Mouse (Mus musculus) 3T3-L1 (cell line): Measurements from ENCODE around the gene Wdr66.

Source experiments
- DNase-seq: peaks from one replicate; pipeline ENCODE4 v3.0.0-alpha.2; 2015; ENCODE audit warnings: low read depth, low spot score

Gene Wdr66

DNA sequence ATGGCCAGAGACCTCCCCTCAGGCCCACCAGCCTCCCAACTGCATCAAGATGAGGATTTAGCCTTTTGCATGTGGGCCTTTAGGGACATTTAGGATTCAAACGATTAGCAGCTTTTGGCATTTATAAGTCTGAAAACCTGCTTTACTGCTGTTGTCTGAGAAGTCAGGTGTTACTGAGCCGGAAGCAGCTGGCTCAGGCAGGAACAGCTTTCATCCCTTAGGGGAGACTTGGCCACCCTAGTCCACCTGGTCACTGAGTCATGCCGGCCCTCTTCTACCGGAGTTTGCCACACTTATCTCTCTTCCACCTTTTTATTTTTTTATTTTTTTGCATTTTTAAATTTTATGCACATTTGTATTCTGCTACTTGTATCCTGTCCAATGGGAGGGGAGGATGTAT, 105.4 kb downstream of the Wdr66 start:
- no peak for DNase-seq

DNA sequence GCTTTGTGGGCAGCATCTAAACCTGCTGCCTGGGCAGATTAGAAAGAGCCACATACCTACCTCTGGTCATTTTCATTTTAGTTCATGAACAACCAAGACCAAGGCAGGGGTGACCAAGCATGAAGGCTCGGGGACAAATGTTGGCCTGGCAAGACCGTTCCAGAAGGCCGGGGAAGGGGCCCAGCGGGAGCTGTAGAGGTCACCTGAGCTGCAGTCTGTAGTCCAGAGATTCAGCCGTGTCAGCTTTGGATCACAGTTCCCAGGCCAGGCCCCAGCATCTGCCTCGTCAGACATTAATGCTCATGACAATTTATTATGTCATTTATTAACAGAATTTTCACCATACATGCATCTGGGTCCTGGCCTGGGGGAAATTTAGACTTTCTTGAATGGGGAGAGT, 107.5 kb downstream of the Wdr66 start:
- no peak for DNase-seq

DNA sequence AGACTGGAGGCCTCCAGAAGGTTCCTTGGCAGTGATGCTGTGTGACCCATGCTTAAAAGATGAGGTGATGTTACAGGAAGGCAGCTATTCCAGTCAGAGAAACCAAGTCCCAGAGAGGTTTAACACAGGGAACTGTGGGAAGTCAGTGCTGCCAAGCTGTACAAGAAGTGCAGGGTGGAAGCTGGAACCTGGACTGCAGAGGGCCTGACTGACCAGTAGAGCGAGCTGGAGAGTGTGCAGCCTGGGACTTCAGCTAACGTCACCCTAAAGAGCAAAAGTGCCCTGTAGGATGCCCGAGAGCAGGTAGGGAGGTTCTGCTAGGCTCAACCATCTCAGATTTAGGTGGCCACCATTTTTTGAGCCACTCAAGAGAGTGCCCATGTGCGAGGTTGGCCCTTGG, 111.0 kb downstream of the Wdr66 start:
- DNase-seq: no peak

DNA sequence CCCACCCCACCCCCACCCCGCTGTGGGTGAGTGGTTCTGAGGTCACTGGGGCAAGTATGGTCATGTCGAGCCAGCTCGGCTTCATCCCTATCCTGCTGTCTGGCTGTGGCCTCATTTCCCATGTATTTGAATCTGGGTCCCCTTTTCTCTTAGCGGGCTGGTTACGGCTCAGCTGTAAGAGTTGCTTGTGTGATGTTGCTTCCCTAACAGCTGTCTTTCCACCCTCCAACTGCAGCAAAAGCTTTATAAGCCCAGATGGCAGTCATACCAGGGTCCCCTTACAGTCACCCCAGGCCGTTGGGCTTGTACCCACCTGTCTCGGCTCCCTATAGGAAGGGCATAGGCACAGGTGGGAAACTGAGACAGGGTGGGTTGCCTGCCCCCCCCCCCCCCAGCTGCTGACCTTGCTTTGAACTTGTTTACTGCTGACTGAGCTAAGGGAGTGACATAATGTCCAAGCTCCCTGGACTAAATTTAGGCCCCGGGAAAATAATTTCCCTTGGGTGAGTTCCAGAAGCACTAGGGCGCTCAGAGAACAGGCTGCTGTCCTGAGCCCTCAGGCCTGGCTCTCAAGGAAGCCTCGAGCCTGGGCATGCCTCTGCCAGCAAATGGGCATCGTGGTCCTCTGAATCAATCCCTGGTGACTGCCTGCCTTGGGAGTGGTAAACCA, 112.5 kb downstream of the Wdr66 start:
- no peak for DNase-seq

DNA sequence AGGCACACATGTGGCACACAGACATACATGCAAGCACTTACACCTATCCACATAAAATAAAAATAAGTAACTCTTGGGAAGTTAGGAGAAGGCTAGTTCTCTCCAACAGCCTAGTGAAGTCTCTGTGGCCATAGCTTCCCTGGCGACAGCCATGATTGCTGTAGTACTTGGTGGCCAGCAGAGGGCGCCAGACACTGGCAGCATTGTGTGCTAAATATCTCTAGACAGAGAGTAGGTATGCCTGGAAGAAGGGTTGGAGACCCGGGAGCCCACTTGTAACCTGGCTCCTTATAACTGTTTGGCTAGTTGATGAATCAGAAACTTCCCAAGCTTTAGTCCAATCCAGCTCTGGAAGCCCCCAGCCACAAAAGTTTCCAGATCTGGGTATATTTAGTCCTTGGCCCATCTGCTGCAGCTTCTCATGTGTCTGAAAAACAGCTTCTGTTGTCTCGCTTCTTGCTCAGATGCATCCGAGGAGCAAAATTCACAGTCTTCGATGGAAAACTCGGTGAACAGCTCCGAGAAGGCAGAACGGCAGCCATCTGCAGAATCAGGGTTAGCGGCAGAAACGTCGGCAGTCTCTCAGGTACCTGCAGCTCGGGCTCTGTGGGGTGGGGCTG, 117.1 kb downstream of the Wdr66 start:
- DNase-seq: peak; percentile 79

DNA sequence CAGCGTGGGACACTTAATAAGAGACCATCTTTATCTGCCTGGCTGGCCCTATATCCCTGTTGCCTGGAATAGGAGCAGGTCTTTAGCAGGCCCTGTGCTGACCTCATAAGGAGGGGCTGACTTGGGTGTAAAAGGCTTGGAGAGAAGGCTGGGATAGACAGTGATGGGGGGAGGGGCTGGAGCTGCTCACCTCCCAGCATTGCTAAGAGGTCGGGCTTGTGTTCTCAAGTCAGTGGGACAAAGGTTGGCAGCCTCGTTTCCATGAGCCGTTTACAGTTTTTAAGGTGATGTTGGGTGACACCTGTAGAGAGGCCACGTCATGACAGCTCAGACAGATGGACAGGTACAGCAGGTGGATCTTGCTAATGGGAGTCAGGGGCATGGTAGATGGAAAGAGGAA, 118.1 kb downstream of the Wdr66 start:
- no peak for DNase-seq

DNA sequence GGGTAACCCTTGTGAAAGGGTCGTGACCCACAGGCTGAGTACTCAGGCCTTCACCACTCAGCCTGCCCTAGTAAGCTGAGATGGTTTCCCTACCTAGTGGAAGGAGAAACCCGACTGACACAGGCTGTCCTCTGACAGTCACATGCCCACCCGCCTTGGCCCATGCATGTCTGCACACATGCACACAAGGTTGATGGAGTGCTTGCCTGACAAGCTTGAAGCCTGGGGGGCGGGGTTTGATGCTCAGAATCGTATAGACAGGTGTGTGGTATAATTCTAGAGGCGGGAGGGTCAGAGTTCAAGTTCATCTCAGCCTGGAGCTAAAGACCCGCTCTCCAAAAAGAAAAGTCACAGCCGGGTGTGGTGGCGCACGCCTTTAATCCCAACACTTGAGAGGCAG, 123.4 kb downstream of the Wdr66 start:
- no peak for DNase-seq

DNA sequence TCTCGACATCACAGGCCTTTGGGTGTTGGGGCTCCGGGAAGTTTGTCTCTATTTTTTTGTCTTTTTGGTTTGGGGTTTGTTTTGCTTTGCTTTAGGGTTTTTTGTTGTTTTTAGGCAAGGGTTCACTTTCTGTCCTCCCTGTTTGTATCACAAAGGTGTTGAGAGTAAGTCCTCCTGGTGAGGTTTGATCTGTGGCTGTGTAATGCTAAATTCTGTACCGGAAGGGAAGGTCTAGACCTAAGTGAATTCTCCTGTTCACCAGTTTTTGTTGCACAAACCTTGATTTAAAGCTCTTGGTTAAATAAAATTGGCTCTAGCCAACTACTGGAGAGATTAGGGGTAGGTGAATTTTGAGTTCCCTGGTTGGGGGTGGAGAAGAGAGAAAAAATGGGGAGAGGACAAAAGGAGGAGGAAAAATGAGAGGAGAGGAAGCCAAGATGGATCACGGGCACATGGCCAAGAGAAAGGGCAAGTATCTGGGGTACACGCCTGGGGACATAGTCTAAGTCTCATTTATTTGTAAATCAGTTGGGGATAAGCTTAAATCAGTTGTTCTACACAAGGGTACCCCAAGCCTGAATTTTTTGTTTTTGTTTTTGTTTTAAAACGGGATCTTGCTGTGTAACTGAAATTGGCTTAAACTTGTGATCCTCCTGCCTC, 124.0 kb downstream of the Wdr66 start:
- no peak for DNase-seq

DNA sequence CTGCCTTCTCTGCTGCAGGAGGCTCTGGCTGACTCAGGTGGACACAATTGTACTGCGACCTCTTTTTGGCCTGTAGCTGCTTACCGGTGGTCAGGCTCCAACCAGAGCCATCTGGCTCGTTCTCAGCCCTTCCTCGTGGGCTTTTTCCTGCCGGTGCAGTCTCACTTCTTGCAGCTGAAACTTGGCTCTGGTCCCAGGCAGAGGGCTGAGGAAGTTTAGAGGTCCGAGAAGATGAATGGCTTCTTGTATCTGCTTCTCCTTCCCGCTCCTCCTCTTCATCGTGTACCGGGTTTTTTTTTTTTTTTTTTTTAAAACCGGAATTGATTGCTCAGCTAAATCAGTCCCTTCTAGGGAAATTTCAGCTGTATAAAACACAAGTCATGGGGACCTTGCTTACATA, 124.7 kb downstream of the Wdr66 start:
- DNase-seq: peak; percentile 52
